Mouse (Mus musculus) layer of hippocampus, postnatal 36 days (tissue): Measurements from ENCODE around the gene Olfr1375. TPM values are rescaled to one million over a fixed set of nuclear protein-coding genes. Genes with fewer than 3 reads are reported as not detected.

Experiments
- total RNA-seq, 2 experiments: library from RNA; stranded (reverse); gene quantifications; 2 replicates each; pipeline ENCODE4 v1.2.3; 2021

Olfr1375 gene
- total RNA-seq, 2 experiments from 2014 or later, result not detected

Other genes starting within 250 kb of the Olfr1375 start
- gene Zfp354c, start 220.4 kb upstream of the Olfr1375 start, total RNA-seq, result 10 to 100 TPM; 51.4 to 52.3 TPM
- gene Zfp879, start 206.6 kb upstream of the Olfr1375 start, total RNA-seq, result 1 to 10 TPM; 3.3 to 5.0 TPM
- not detected for gene Grm6, start 197.4 kb upstream of the Olfr1375 start, total RNA-seq
- gene Zfp454, start 160.5 kb upstream of the Olfr1375 start, total RNA-seq, result 1 to 10 TPM; 6.7 to 7.0 TPM
- gene Zfp2, start 131.9 kb upstream of the Olfr1375 start, total RNA-seq, result 10 to 100 TPM; 17.6 to 19.5 TPM
- gene Zfp354b, start 116.5 kb upstream of the Olfr1375 start, total RNA-seq, result 1 to 10 TPM; 6.5 to 7.4 TPM
- not detected for gene 4933414I15Rik, start 104.3 kb upstream of the Olfr1375 start, total RNA-seq
- gene Prop1, start 94.3 kb upstream of the Olfr1375 start, total RNA-seq, result not detected
- gene Olfr1378, start 81.6 kb upstream of the Olfr1375 start, total RNA-seq, result not detected
- not detected for gene Olfr1377, start 66.1 kb upstream of the Olfr1375 start, total RNA-seq
- not detected for gene Olfr51, start 44.5 kb upstream of the Olfr1375 start, total RNA-seq
- not detected for gene Olfr54, start 33.9 kb upstream of the Olfr1375 start, total RNA-seq
- gene Zfp354a, start 11.1 kb downstream of the Olfr1375 start, total RNA-seq, result 1 to 10 TPM; 8.2 to 8.5 TPM
- not detected for gene Gm12569, start 172.4 kb downstream of the Olfr1375 start, total RNA-seq
- gene Clk4, start 213.6 kb downstream of the Olfr1375 start, total RNA-seq, result 100 to 1,000 TPM; 130 to 140 TPM
- not detected for gene BC049762, start 214.9 kb downstream of the Olfr1375 start, total RNA-seq
- gene Col23a1, start 241.8 kb downstream of the Olfr1375 start, total RNA-seq, result 1 to 10 TPM; 4.2 to 4.9 TPM